In genomic region chr15:96169726-96170467, GRCm38 (mm10) we compare ENCODE assay signal across 8 mouse cellular contexts.
DNase-seq lines count a peak whose midpoint lies in the region; ATAC-seq and TF ChIP-seq lines count a peak whose summit lies in the region.

No protein-coding gene starts in this region.

- no peaks in the 10 kb centered on the region for H3K27me3 ChIP-seq in kidney, postnatal 0 days (ENCODE audit: insufficient read depth, low read length)
- H3K27me3 ChIP-seq in embryonic facial prominence, embryonic 15.5 days = no peaks in the 10 kb centered on the region
- peaks cover 4% of the 10 kb centered on the region; the same call in 1 of the 2 replicates for H3K27me3 ChIP-seq in intestine, embryonic 15.5 days (replicated peaks)
- H3K27me3 ChIP-seq in neural tube, embryonic 14.5 days (ENCODE audit: control insufficient read depth, insufficient read depth, low read length) = 0 out of 2 replicates have a peak, but pooled peaks cover 2% of the 10 kb centered on the region

- 0 out of 2 replicates have a peak, but pooled peaks cover 5% of the 10 kb centered on the region for H3K4me1 ChIP-seq in kidney, postnatal 0 days (replicated peaks; ENCODE audit: insufficient read depth, low read length)
- peaks cover 19% of the 10 kb centered on the region for H3K4me1 ChIP-seq in embryonic facial prominence, embryonic 15.5 days
- H3K4me1 ChIP-seq in intestine, embryonic 15.5 days (replicated peaks) = no peaks in the 10 kb centered on the region
- 0 out of 2 replicates have a peak, but pooled peaks cover 11% of the 10 kb centered on the region for H3K4me1 ChIP-seq in neural tube, embryonic 14.5 days (ENCODE audit: control insufficient read depth, insufficient read depth, low read length)

- H3K9ac ChIP-seq in kidney, postnatal 0 days (ENCODE audit: low read depth, low read length) = peak overlapping the region; percentile 40; the same call in 1 of the 2 replicates
- H3K9ac ChIP-seq in embryonic facial prominence, embryonic 15.5 days = no peak overlapping the region
- no peak overlapping the region for H3K9ac ChIP-seq in intestine, embryonic 15.5 days
- no peak overlapping the region for H3K9ac ChIP-seq in neural tube, embryonic 14.5 days (replicated peaks; ENCODE audit: low read depth, low read length)

- 26% methylated on average over 15 of the region's 15 CpGs for WGBS in kidney, postnatal 0 days
- WGBS in embryonic facial prominence, embryonic 15.5 days = 13% methylated on average over 15 of the region's 15 CpGs
- WGBS in intestine, embryonic 15.5 days = 21% methylated on average over 15 of the region's 15 CpGs
- 12% methylated on average over 15 of the region's 15 CpGs for WGBS in neural tube, embryonic 14.5 days

- peak overlapping the region; percentile 1; the same call in 1 of the 2 replicates for H3K4me3 ChIP-seq in kidney, postnatal 0 days (replicated peaks; ENCODE audit: low read depth, low read length)
- 0 out of 2 replicates have a peak overlapping the region, but pooled peaks have one; percentile 16 for H3K4me3 ChIP-seq in embryonic facial prominence, embryonic 15.5 days (replicated peaks)
- no peak overlapping the region for H3K4me3 ChIP-seq in intestine, embryonic 15.5 days (replicated peaks)
- H3K4me3 ChIP-seq in neural tube, embryonic 14.5 days (ENCODE audit: low read depth, low read length) = no peak overlapping the region; the same call in 1 of the 2 replicates

- H3K27ac ChIP-seq in kidney, postnatal 0 days = no peak overlapping the region
- no peak overlapping the region for H3K27ac ChIP-seq in embryonic facial prominence, embryonic 15.5 days (replicated peaks)
- no peak overlapping the region for H3K27ac ChIP-seq in intestine, embryonic 15.5 days
- no peak overlapping the region for H3K27ac ChIP-seq in neural tube, embryonic 14.5 days (ENCODE audit: low read depth, low read length)

- TF ChIP-seq CTCF in kidney, postnatal 0 days (IDR thresholded peaks at IDR 0.05; ENCODE audit: low read depth) = no peak

- peak; percentile 27 for DNase-seq in kidney, postnatal 0 days (ENCODE audit: low spot score)
- DNase-seq in kidney, adult 8-10 months = no peak
- DNase-seq in left cerebral cortex, adult 9 months (ENCODE audit: low spot score in 2 of 2) = no peak
- DNase-seq in lung, adult 18-20 months = no peak
- no peak for DNase-seq in layer of hippocampus, adult 18-20 months (ENCODE audit: low spot score in 2 of 2)

- no peaks in the 10 kb centered on the region for H3K36me3 ChIP-seq in kidney, postnatal 0 days (ENCODE audit: insufficient read depth, low read length)
- no peaks in the 10 kb centered on the region for H3K36me3 ChIP-seq in embryonic facial prominence, embryonic 15.5 days
- no peaks in the 10 kb centered on the region for H3K36me3 ChIP-seq in intestine, embryonic 15.5 days
- H3K36me3 ChIP-seq in neural tube, embryonic 14.5 days (ENCODE audit: control insufficient read depth, insufficient read depth, low read length) = no peaks in the 10 kb centered on the region

- peak overlapping the region; percentile 22 for H3K4me2 ChIP-seq in kidney, postnatal 0 days (ENCODE audit: low read length)
- peak overlapping the region; percentile 41; the same call in 1 of the 2 replicates for H3K4me2 ChIP-seq in embryonic facial prominence, embryonic 15.5 days (replicated peaks)
- H3K4me2 ChIP-seq in intestine, embryonic 15.5 days (replicated peaks) = peak overlapping the region; percentile 36
- H3K4me2 ChIP-seq in neural tube, embryonic 14.5 days (ENCODE audit: low read depth, low read length) = peak overlapping the region; percentile 30; the same call in 1 of the 2 replicates

- ATAC-seq in kidney, postnatal 0 days (replicated peaks; ENCODE audit: low FRiP score, low read depth) = no peak
- ATAC-seq in embryonic facial prominence, embryonic 15.5 days (ENCODE audit: insufficient number of reproducible peaks, low FRiP score, low TSS enrichment, low read depth) = no peak
- no peak for ATAC-seq in intestine, embryonic 15.5 days
- no peak for ATAC-seq in neural tube, embryonic 14.5 days (ENCODE audit: low read depth)

- no peaks in the 10 kb centered on the region for H3K9me3 ChIP-seq in kidney, postnatal 0 days (replicated peaks; ENCODE audit: low read length)
- no peaks in the 10 kb centered on the region for H3K9me3 ChIP-seq in embryonic facial prominence, embryonic 15.5 days (replicated peaks)
- no peaks in the 10 kb centered on the region for H3K9me3 ChIP-seq in intestine, embryonic 15.5 days
- H3K9me3 ChIP-seq in neural tube, embryonic 14.5 days (ENCODE audit: control insufficient read depth, low read length) = no peaks in the 10 kb centered on the region

Comparison
In these comparisons a context has a peak if more than half of its experiments do, and no peak if none do; other contexts are left out.
1. H3K4me3 ChIP-seq: peak in kidney, postnatal 0 days (single experiment) and embryonic facial prominence, embryonic 15.5 days (single experiment); none in intestine, embryonic 15.5 days (single experiment) and neural tube, embryonic 14.5 days (single experiment).
2. Peak in every context shown above with its lines, with median percentiles within 50 percentile points of each other: H3K4me2 ChIP-seq.